7 mouse cellular contexts compared by ENCODE assay signal in genomic region chr3:61363161-61363988, GRCm38 (mm10). TPM values are rescaled to one million over a fixed set of nuclear protein-coding genes. Genes with fewer than 3 reads are reported as not detected.
DNase-seq lines count a peak whose midpoint lies in the region; ATAC-seq and TF ChIP-seq lines count a peak whose summit lies in the region.

No protein-coding gene starts in this region.

- no peaks in the 10 kb centered on the region for H3K9me3 ChIP-seq in embryonic facial prominence, embryonic 13.5 days
- no peaks in the 10 kb centered on the region for H3K9me3 ChIP-seq in limb, embryonic 12.5 days
- H3K9me3 ChIP-seq in midbrain, embryonic 15.5 days: no peaks in the 10 kb centered on the region

- peak; percentile 90 to 94 for DNase-seq in adrenal gland, postnatal 36 days
- peak; percentile 93 to 97 for DNase-seq in heart, adult 18-20 months
- DNase-seq in kidney, adult 2 months: peak; percentile 96
- peak; percentile 68 to 73 for DNase-seq in spleen, adult 2 months (ENCODE audit: low read depth in 1 of 2, low spot score in 2 of 2)

- TF ChIP-seq CTCF in kidney, adult 2 months (conservative IDR thresholded peaks at IDR 0.05; ENCODE audit: insufficient read depth, insufficient read length, low read depth, low read length): no peak
- TF ChIP-seq CTCF in spleen, adult 2 months (IDR thresholded peaks at IDR 0.05; ENCODE audit: extremely low read depth, insufficient read depth, insufficient read length, insufficient replicate concordance): no peak

- no peak for TF ChIP-seq POLR2A in kidney, adult 2 months (IDR thresholded peaks at IDR 0.05; ENCODE audit: low read depth, low read length)
- TF ChIP-seq POLR2A in spleen, adult 2 months (IDR thresholded peaks at IDR 0.05; ENCODE audit: low read depth, low read length): no peak

- no peaks in the 10 kb centered on the region for H3K36me3 ChIP-seq in embryonic facial prominence, embryonic 13.5 days
- H3K36me3 ChIP-seq in kidney, adult 2 months (ENCODE audit: control insufficient read depth, insufficient read depth, low read length): no peaks in the 10 kb centered on the region
- no peaks in the 10 kb centered on the region for H3K36me3 ChIP-seq in limb, embryonic 12.5 days
- no peaks in the 10 kb centered on the region for H3K36me3 ChIP-seq in midbrain, embryonic 15.5 days (replicated peaks)
- H3K36me3 ChIP-seq in spleen, adult 2 months (ENCODE audit: control insufficient read depth, insufficient read depth, low read length): no peaks in the 10 kb centered on the region

- no peaks in the 10 kb centered on the region for H3K27me3 ChIP-seq in embryonic facial prominence, embryonic 13.5 days
- no peaks in the 10 kb centered on the region for H3K27me3 ChIP-seq in kidney, adult 2 months (replicated peaks; ENCODE audit: control insufficient read depth, insufficient read depth, low read length)
- H3K27me3 ChIP-seq in limb, embryonic 12.5 days: no peaks in the 10 kb centered on the region
- no peaks in the 10 kb centered on the region for H3K27me3 ChIP-seq in midbrain, embryonic 15.5 days (replicated peaks)
- no peaks in the 10 kb centered on the region for H3K27me3 ChIP-seq in spleen, adult 2 months (ENCODE audit: control insufficient read depth, insufficient read depth, low read length)

- peak overlapping the region; percentile 89 for H3K4me3 ChIP-seq in embryonic facial prominence, embryonic 13.5 days
- H3K4me3 ChIP-seq in kidney, adult 2 months (ENCODE audit: insufficient read depth, low read depth, low read length): peak overlapping the region; percentile 53
- peak overlapping the region; percentile 83 for H3K4me3 ChIP-seq in limb, embryonic 12.5 days (replicated peaks)
- peak overlapping the region; percentile 89 for H3K4me3 ChIP-seq in midbrain, embryonic 15.5 days
- peak overlapping the region; percentile 74 for H3K4me3 ChIP-seq in spleen, adult 2 months (ENCODE audit: extremely low read depth, insufficient read depth, insufficient read length)

- under 1% methylated on average over 30 of the region's 30 CpGs for WGBS in embryonic facial prominence, embryonic 13.5 days
- under 1% methylated on average over 30 of the region's 30 CpGs for WGBS in kidney, adult 2 months
- 0% methylated on average over 30 of the region's 30 CpGs for WGBS in limb, embryonic 12.5 days
- under 1% methylated on average over 30 of the region's 30 CpGs for WGBS in midbrain, embryonic 15.5 days
- WGBS in spleen, adult 2 months: under 1% methylated on average over 30 of the region's 30 CpGs

- peak overlapping the region; percentile 92 for H3K9ac ChIP-seq in embryonic facial prominence, embryonic 13.5 days
- peak overlapping the region; percentile 80 for H3K9ac ChIP-seq in limb, embryonic 12.5 days (replicated peaks)
- peak overlapping the region; percentile 47 for H3K9ac ChIP-seq in midbrain, embryonic 15.5 days

- peak overlapping the region; percentile 96 for H3K27ac ChIP-seq in embryonic facial prominence, embryonic 13.5 days
- H3K27ac ChIP-seq in kidney, adult 2 months (ENCODE audit: insufficient read depth, low read depth, low read length): peak overlapping the region; percentile 22; the same call in 1 of the 2 replicates
- H3K27ac ChIP-seq in limb, embryonic 12.5 days: peak overlapping the region; percentile 88
- H3K27ac ChIP-seq in midbrain, embryonic 15.5 days: peak overlapping the region; percentile 91
- peak overlapping the region; percentile 45 for H3K27ac ChIP-seq in spleen, adult 2 months (ENCODE audit: insufficient read depth, low read length)

- peak overlapping the region; percentile 86 for H3K4me2 ChIP-seq in embryonic facial prominence, embryonic 13.5 days
- H3K4me2 ChIP-seq in limb, embryonic 12.5 days: peak overlapping the region; percentile 82
- peak overlapping the region; percentile 93 for H3K4me2 ChIP-seq in midbrain, embryonic 15.5 days

- ATAC-seq in embryonic facial prominence, embryonic 13.5 days (ENCODE audit: insufficient number of reproducible peaks, insufficient read depth, low FRiP score, low TSS enrichment, low read depth): peak; percentile 96
- peak; percentile 97 for ATAC-seq in limb, embryonic 12.5 days (ENCODE audit: insufficient number of reproducible peaks, insufficient read depth, low FRiP score, low TSS enrichment, low read depth)
- peak; percentile 95 for ATAC-seq in midbrain, embryonic 15.5 days (replicated peaks)

- peaks cover 20% of the 10 kb centered on the region for H3K4me1 ChIP-seq in embryonic facial prominence, embryonic 13.5 days
- no peaks in the 10 kb centered on the region for H3K4me1 ChIP-seq in kidney, adult 2 months (ENCODE audit: control insufficient read depth, insufficient read depth, low read length)
- H3K4me1 ChIP-seq in limb, embryonic 12.5 days (replicated peaks): peaks cover 9% of the 10 kb centered on the region; the same call in 1 of the 2 replicates
- peaks cover 27% of the 10 kb centered on the region for H3K4me1 ChIP-seq in midbrain, embryonic 15.5 days
- no peaks in the 10 kb centered on the region for H3K4me1 ChIP-seq in spleen, adult 2 months (ENCODE audit: control insufficient read depth, insufficient read depth, insufficient read length)

RNA-seq across cellular contexts. Expression of gene Rap2b, which starts 1.9 kb away (rescaled TPM):
- 1 to 10 TPM; 4.4 to 5.4 TPM for total RNA-seq in adrenal gland, postnatal 36 days (2021)
- polyA plus RNA-seq in embryonic facial prominence, embryonic 13.5 days (2015; fragmentation: Nextera tagmentation; extraction: Ambion mirVana): 19.2 and 20.0 TPM in 2 replicates
- total RNA-seq in heart, adult 18-20 months (2021): 1 to 10 TPM; 2.1 to 2.4 TPM
- polyA plus RNA-seq in kidney, adult 2 months (2012; rRNA removed): 1.5 and 1.7 TPM in 2 replicates
- 12.2 and 12.9 TPM in 2 replicates for polyA plus RNA-seq in limb, embryonic 12.5 days (2016; fragmentation: Nextera tagmentation; extraction: Ambion mirVana)
- polyA plus RNA-seq in midbrain, embryonic 15.5 days (2015; fragmentation: Nextera tagmentation; extraction: Ambion mirVana): 10.9 and 11.0 TPM in 2 replicates
- polyA plus RNA-seq in spleen, adult 2 months (2012; rRNA removed): 6.4 and 7.5 TPM in 2 replicates

RNA-seq across cellular contexts. Expression of gene B430305J03Rik, which starts 2.4 kb away (rescaled TPM):
- under 1 TPM; 0.10 TPM for total RNA-seq in adrenal gland, postnatal 36 days (2021)
- polyA plus RNA-seq in embryonic facial prominence, embryonic 13.5 days (2015; fragmentation: Nextera tagmentation; extraction: Ambion mirVana): not detected in 2 replicates
- total RNA-seq in heart, adult 18-20 months (2021): under 1 TPM in 1 of 2 experiments, not detected in 1; 0.08 TPM
- 0.05 and 0.09 TPM in 2 replicates for polyA plus RNA-seq in kidney, adult 2 months (2012; rRNA removed)
- not detected in 2 replicates for polyA plus RNA-seq in limb, embryonic 12.5 days (2016; fragmentation: Nextera tagmentation; extraction: Ambion mirVana)
- polyA plus RNA-seq in midbrain, embryonic 15.5 days (2015; fragmentation: Nextera tagmentation; extraction: Ambion mirVana): not detected in 2 replicates
- polyA plus RNA-seq in spleen, adult 2 months (2012; rRNA removed): 0.68 and 0.92 TPM in 2 replicates

Comparison
In these comparisons a context has a peak if more than half of its experiments do, and no peak if none do; other contexts are left out.
1. Peak in every context shown above with its lines: DNase-seq, ATAC-seq, H3K4me3 ChIP-seq and H3K27ac ChIP-seq.
2. H3K27ac ChIP-seq: peak in every context shown above with its lines; median percentile 96 in embryonic facial prominence, embryonic 13.5 days; 91 in midbrain, embryonic 15.5 days; 88 in limb, embryonic 12.5 days; 45 in spleen, adult 2 months; 22 in kidney, adult 2 months.